Mouse (Mus musculus) midbrain, embryonic 16.5 days (tissue): Measurements from ENCODE around the gene Hipk4. TPM values are rescaled to one million over a fixed set of nuclear protein-coding genes. Genes with fewer than 3 reads are reported as not detected.

Experiments used
- ATAC-seq: fragments of 200-750 bp; cut with Nextera tagmentation; 2 replicates; pipeline ENCODE4 v1.8.0; 2017; ENCODE audit warnings: moderate TSS enrichment
- H3K27ac ChIP-seq: fragments of 300-500 bp; sonication (generic); 2 replicates; pipeline ENCODE4 v1.5.1; 2014; ENCODE audit warnings: mild to moderate bottlenecking, low read length, mixed read lengths
- H3K27me3 ChIP-seq: fragments of 300-500 bp; sonication (generic); 2 replicates; pipeline ENCODE4 v1.6.1; 2014; ENCODE audit warnings: low read depth, low read length, mixed read lengths; ENCODE audit not compliant: control insufficient read depth, insufficient read depth
- H3K36me3 ChIP-seq: fragments of 300-500 bp; sonication (generic); 2 replicates; pipeline ENCODE4 v1.6.1; 2014; ENCODE audit warnings: mild to moderate bottlenecking, low read length, moderate library complexity, mixed read lengths; ENCODE audit not compliant: control insufficient read depth, insufficient read depth
- H3K4me1 ChIP-seq: fragments of 300-500 bp; sonication (generic); 2 replicates; pipeline ENCODE4 v1.6.1; 2014; ENCODE audit warnings: mild to moderate bottlenecking, low read length, mixed read lengths; ENCODE audit not compliant: control insufficient read depth, insufficient read depth
- H3K4me2 ChIP-seq: fragments of 300-500 bp; sonication (generic); 2 replicates; pipeline ENCODE4 v1.6.1; 2014; ENCODE audit warnings: mild to moderate bottlenecking, low read length, mixed read lengths
- H3K4me3 ChIP-seq: fragments of 300-500 bp; sonication (generic); 2 replicates; pipeline ENCODE4 v1.5.1; 2014; ENCODE audit warnings: low read depth, mild to moderate bottlenecking, low read length, moderate library complexity, mixed read lengths
- H3K9ac ChIP-seq: fragments of 300-500 bp; sonication (generic); 2 replicates; pipeline ENCODE4 v1.6.1; 2014; ENCODE audit warnings: low read depth, low read length, mixed read lengths
- H3K9me3 ChIP-seq: fragments of 300-500 bp; sonication (generic); replicated peaks from 2 replicates; pipeline ENCODE4 v1.6.1; 2014; ENCODE audit warnings: mild to moderate bottlenecking, low read length, mixed read lengths; ENCODE audit not compliant: control insufficient read depth, poor library complexity, severe bottlenecking
- WGBS: fragments of 180-500 bp; shearing (Covaris S2); extraction: QIAGEN DNeasy Blood & Tissue Kit; methylation state at CpG from one replicate; pipeline ENCODE4 v1.1.7; 2014; 5-methylcytosine and 5-hydroxymethylcytosine counted together
- polyA plus RNA-seq: library from polyadenylated mRNA; unstranded; fragments of >200 nt; fragmentation: Nextera tagmentation; extraction: Ambion mirVana; gene quantifications from 2 replicates; pipeline ENCODE4 v1.2.1, GENCODE M21; 2015

The Hipk4 gene
- polyA plus RNA-seq = 0.86 and 0.88 TPM in 2 replicates

- no peak within 1 kb of the TSS for H3K4me2 ChIP-seq
- WGBS = 63% methylated on average over 5 of the region's 5 CpGs
- H3K27me3 ChIP-seq = no peaks in the 10 kb centered on the region
- no peaks in the 10 kb centered on the region for H3K4me1 ChIP-seq
- no peaks in the 10 kb centered on the region for H3K9me3 ChIP-seq
- no peak for ATAC-seq
- H3K27ac ChIP-seq = no peak within 1 kb of the TSS
- H3K36me3 ChIP-seq = no peaks in the 10 kb centered on the region
- no peak within 1 kb of the TSS for H3K9ac ChIP-seq
- H3K4me3 ChIP-seq = no peak within 1 kb of the TSS
These were observed at the start of gene Hipk4 for GRCm38 (mm10) chr7:27522967-27523366. Hipk4 (plus strand) TSS chr7:27523267.

- WGBS = under 1% methylated on average over 34 of the region's 34 CpGs
- H3K36me3 ChIP-seq = no peaks in the 10 kb centered on the region
- H3K9me3 ChIP-seq = no peaks in the 10 kb centered on the region
- H3K4me2 ChIP-seq = peak overlapping the region; percentile 80
- peak overlapping the region; percentile 56 for H3K9ac ChIP-seq
- peak overlapping the region; percentile 64 for H3K4me3 ChIP-seq
- ATAC-seq = peak; percentile 1
- H3K27me3 ChIP-seq = no peaks in the 10 kb centered on the region
- peak overlapping the region; percentile 66 for H3K27ac ChIP-seq
- peaks cover 6% of the 10 kb centered on the region; the same call in 1 of the 2 replicates for H3K4me1 ChIP-seq
These were observed 49.1 kb upstream of the Hipk4 start for GRCm38 (mm10) chr7:27473835-27474489.

GRCm38 (mm10) chr7:27474490-27474954 lies 48.5 kb upstream of the Hipk4 start:
- WGBS = 0% methylated on average over 23 of the region's 23 CpGs
- Histone ChIP-seq H3K4me1 (peaks cover 6% of the 10 kb centered on the region; the same call in 1 of the 2 replicates), H3K9me3 (no peaks in the 10 kb centered on the region), H3K4me3 (peak overlapping the region; percentile 64), H3K36me3 (no peaks in the 10 kb centered on the region), H3K27me3 (no peaks in the 10 kb centered on the region), H3K4me2 (peak overlapping the region; percentile 80), H3K9ac (peak overlapping the region; percentile 56), H3K27ac (peak overlapping the region; percentile 66)
- ATAC-seq = peak; percentile 93

GRCm38 (mm10) chr7:27475596-27475995 lies 47.5 kb upstream of the Hipk4 start:
- no peak for ATAC-seq
- Histone ChIP-seq H3K9ac (no peak overlapping the region), H3K9me3 (no peaks in the 10 kb centered on the region), H3K36me3 (no peaks in the 10 kb centered on the region), H3K27ac (no peak overlapping the region), H3K4me3 (no peak overlapping the region), H3K4me2 (no peak overlapping the region), H3K4me1 (peaks cover 6% of the 10 kb centered on the region; the same call in 1 of the 2 replicates), H3K27me3 (no peaks in the 10 kb centered on the region)
- 98% methylated on average over 2 of the region's 2 CpGs for WGBS

GRCm38 (mm10) chr7:27476098-27476635 lies 46.9 kb upstream of the Hipk4 start:
- no peaks in the 10 kb centered on the region for H3K36me3 ChIP-seq
- ATAC-seq = no peak
- 96% methylated on average over 14 of the region's 14 CpGs for WGBS
- peaks cover 6% of the 10 kb centered on the region; the same call in 1 of the 2 replicates for H3K4me1 ChIP-seq
- H3K9me3 ChIP-seq = no peaks in the 10 kb centered on the region
- no peak overlapping the region for H3K9ac ChIP-seq
- H3K4me2 ChIP-seq = no peak overlapping the region
- H3K27me3 ChIP-seq = no peaks in the 10 kb centered on the region
- no peak overlapping the region for H3K27ac ChIP-seq
- H3K4me3 ChIP-seq = no peak overlapping the region

GRCm38 (mm10) chr7:27478561-27478960 lies 44.5 kb upstream of the Hipk4 start:
- Histone ChIP-seq H3K9ac (no peak overlapping the region), H3K27me3 (no peaks in the 10 kb centered on the region), H3K4me1 (peaks cover 9% of the 10 kb centered on the region), H3K36me3 (no peaks in the 10 kb centered on the region), H3K4me3 (no peak overlapping the region), H3K4me2 (no peak overlapping the region), H3K9me3 (no peaks in the 10 kb centered on the region), H3K27ac (no peak overlapping the region)
- 85% methylated on average over 7 of the region's 7 CpGs for WGBS
- ATAC-seq = no peak

- ATAC-seq = no peak
- no peak overlapping the region for H3K9ac ChIP-seq
- H3K4me2 ChIP-seq = no peak overlapping the region
- 83% methylated on average over 1 of the region's 1 CpGs for WGBS
- H3K36me3 ChIP-seq = no peaks in the 10 kb centered on the region
- no peaks in the 10 kb centered on the region for H3K27me3 ChIP-seq
- H3K4me1 ChIP-seq = peaks cover 9% of the 10 kb centered on the region
- no peak overlapping the region for H3K27ac ChIP-seq
- no peak overlapping the region for H3K4me3 ChIP-seq
- no peaks in the 10 kb centered on the region for H3K9me3 ChIP-seq
These were observed 43.3 kb upstream of the Hipk4 start for GRCm38 (mm10) chr7:27479750-27480149.

- Histone ChIP-seq H3K9ac (no peak overlapping the region), H3K9me3 (no peaks in the 10 kb centered on the region), H3K4me1 (peaks cover 6% of the 10 kb centered on the region), H3K27ac (no peak overlapping the region), H3K4me3 (no peak overlapping the region), H3K27me3 (no peaks in the 10 kb centered on the region), H3K36me3 (no peaks in the 10 kb centered on the region), H3K4me2 (no peak overlapping the region)
- WGBS = 75% methylated on average over 3 of the region's 3 CpGs
- no peak for ATAC-seq
These were observed 42.6 kb upstream of the Hipk4 start for GRCm38 (mm10) chr7:27480506-27480905.

GRCm38 (mm10) chr7:27480927-27481626 lies 42.0 kb upstream of the Hipk4 start:
- ATAC-seq = peak; percentile 25; the same call in 1 of the 2 replicates
- Histone ChIP-seq H3K4me2 (peak overlapping the region; percentile 65), H3K4me3 (peak overlapping the region; percentile 33), H3K27me3 (no peaks in the 10 kb centered on the region), H3K9me3 (no peaks in the 10 kb centered on the region), H3K9ac (peak overlapping the region; percentile 65), H3K36me3 (no peaks in the 10 kb centered on the region), H3K4me1 (peaks cover 6% of the 10 kb centered on the region), H3K27ac (no peak overlapping the region; the same call in 1 of the 2 replicates)
- 14% methylated on average over 11 of the region's 11 CpGs for WGBS
